Mouse (Mus musculus): ENCODE results near the gene 2900092C05Rik.

2900092C05Rik gene

GRCm38 (mm10) chr7:12512217-12512616 lies at the start of gene 2900092C05Rik:
2900092C05Rik (plus strand) TSS chr7:12512517.
- in situ Hi-C loops (cut with MboI, MseI): no loop called here

GRCm38 (mm10) chr7:12478158-12479008 lies 33.9 kb upstream of the 2900092C05Rik start, which contains the start of gene Zfp606:
Zfp606 (plus strand) TSS chr7:12478293.
- in situ Hi-C loops (cut with MboI, MseI): loop anchor here (10.0 to 25.0 kb wide), 3 partner anchors 409 to 809 kb away; partner anchors contain the start of genes Lig1 (in 1 of the 2), Mzf1 (in 1 of the 2), Zfp128 (in 1 of the 2) and Zscan22 (in 1 of the 2)

DNA sequence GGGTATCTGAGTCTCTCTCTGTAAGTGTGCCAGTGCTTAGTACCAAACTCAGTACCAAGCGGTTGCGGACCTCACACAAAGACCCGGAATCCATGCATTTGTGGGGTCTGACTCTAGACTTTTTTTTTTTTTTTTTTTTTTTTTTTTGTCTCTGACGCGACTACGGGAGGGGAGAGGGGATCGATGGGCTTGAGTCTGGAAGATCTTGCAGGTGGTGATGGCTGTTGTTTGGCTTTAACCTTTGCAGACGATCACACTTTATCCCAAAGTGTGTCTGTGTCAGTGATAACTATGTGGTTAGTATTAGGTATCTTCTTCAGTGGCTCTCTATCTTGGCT lies 33.3 kb upstream of the 2900092C05Rik start:
- in situ Hi-C loops (cut with MboI, MseI): loop anchor here (10.0 to 25.0 kb wide), 3 partner anchors 408 to 808 kb away; partner anchors contain the start of genes Lig1 (in 1 of the 2), Mzf1 (in 1 of the 2), Zfp128 (in 1 of the 2) and Zscan22 (in 1 of the 2)

DNA sequence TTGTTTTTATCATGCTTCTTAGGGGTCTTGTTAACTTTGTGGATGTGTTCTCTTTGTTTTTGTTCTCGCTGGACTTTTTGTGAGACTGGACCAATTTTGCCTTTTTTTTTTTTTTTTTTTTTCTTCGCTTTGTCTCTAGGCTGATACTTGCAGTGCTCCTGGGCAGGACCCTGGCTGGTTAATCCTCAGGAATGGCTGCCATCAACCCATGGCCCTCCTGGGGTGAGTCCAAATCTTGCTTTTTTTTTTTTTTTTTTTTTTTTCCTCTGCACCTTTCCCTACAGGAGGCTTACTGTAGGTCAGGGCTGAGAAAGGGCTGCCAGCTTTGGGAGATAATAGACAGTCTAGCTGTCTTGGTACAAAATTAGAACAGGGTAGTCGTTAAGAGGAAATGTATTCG lies 32.8 kb upstream of the 2900092C05Rik start:
- in situ Hi-C loops (cut with MboI, MseI): loop anchor here (10.0 to 25.0 kb wide), 3 partner anchors 408 to 808 kb away; partner anchors contain the start of genes Lig1 (in 1 of the 2), Mzf1 (in 1 of the 2), Zfp128 (in 1 of the 2) and Zscan22 (in 1 of the 2)

DNA sequence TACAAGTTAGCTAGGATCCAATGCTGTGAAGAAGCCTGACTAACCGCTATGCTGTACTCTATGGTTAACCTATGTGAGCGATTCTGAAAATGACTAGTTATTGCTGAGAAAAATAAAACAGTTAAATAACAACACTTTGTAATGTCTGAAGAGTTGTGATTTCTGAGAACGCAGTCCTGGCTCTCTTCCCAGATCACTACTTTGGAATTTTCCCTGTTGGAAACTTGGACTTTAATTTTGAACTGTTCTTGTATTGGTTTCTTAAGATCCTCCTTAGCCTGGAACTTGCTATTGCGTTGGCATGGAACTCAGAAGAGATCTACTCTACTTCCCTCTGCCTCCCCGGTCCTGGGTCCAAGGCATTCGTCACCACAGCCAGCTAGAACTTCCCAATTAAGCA lies 28.5 kb upstream of the 2900092C05Rik start:
- in situ Hi-C loops (cut with MboI, MseI): loop anchor here (5.0 to 25.0 kb wide), 4 partner anchors 294 to 804 kb away; partner anchors contain the start of genes Lig1 (in 2 of the 2), Zswim9 (in 2 of the 2), Zfp128 (in 1 of the 2) and Zscan22 (in 1 of the 2)

- in situ Hi-C loops (cut with MboI, MseI): loop anchor here (25.0 kb wide), 2 partner anchors 401 to 801 kb away; partner anchors contain the start of genes Lig1 (in 1 of the 2), Zfp128 (in 1 of the 2), Zscan22 (in 1 of the 2) and Zswim9 (in 1 of the 2)
Measured at GRCm38 (mm10) chr7:12485956-12486355, 26.4 kb upstream of the 2900092C05Rik start.

DNA sequence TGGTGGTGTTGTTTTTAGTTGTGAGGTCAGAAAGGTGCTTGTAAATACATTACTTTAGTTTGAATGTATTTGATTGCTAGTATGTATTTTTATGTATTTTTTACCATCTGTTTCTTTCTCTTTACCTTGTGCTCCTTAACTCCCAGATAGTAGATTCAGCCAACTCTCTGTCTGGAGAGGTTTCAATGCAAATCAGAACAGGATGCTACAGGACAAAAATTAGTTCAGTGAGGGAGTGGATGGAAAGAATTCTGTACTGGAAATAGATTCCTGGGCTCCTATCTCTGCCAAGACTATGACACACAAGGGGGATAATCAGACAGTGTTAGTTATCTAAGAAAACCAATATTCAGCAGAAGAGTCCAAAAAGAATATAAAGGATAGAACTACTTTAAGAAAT lies 25.6 kb upstream of the 2900092C05Rik start:
- in situ Hi-C loops (cut with MboI, MseI): loop anchor here (25.0 kb wide), 2 partner anchors 401 to 801 kb away; partner anchors contain the start of genes Lig1 (in 1 of the 2), Zfp128 (in 1 of the 2), Zscan22 (in 1 of the 2) and Zswim9 (in 1 of the 2)

- in situ Hi-C loops (cut with MboI, MseI): no loop called here
Measured at GRCm38 (mm10) chr7:12510913-12511312, 1.4 kb upstream of the 2900092C05Rik start.
